Mouse (Mus musculus) bone marrow, adult 2 months (tissue): ENCODE results near the gene Zfyve26.

ENCODE experiments used
- CTCF ChIP-seq: fragments of 200-500 bp; IDR thresholded peaks from 2 replicates; pipeline ENCODE4 v1.5.1; 2011; ENCODE audit warnings: low read length, control low read depth; ENCODE audit not compliant: control insufficient read depth, insufficient read depth
- POLR2A ChIP-seq: fragments of 200-500 bp; IDR thresholded peaks from 2 replicates; pipeline ENCODE4 v1.6.1; 2011; ENCODE audit warnings: low read depth, mild to moderate bottlenecking, control low read depth, low read length, borderline replicate concordance; ENCODE audit not compliant: control insufficient read depth

GRCm38 (mm10) chr12:79331722-79332121 is 35.6 kb upstream of the Zfyve26 start:
- TF ChIP-seq CTCF = no peak
- no peak for TF ChIP-seq POLR2A
